Mouse (Mus musculus) midbrain, embryonic 11.5 days (tissue): ENCODE measurements at regions not wholly inside any gene's neighbourhood (a gene's known extent, or its start where the extent isn't known, plus 50 kb on each side); places are given as distances from the start of the nearest gene placed in this dataset.

Experiments used
- ATAC-seq: fragments of 200-750 bp; cut with Nextera tagmentation; 2 replicates; pipeline ENCODE4 v1.8.0; 2017; ENCODE audit warnings: moderate TSS enrichment, moderate library complexity; ENCODE audit not compliant: low FRiP score
- DNase-seq: peaks from one replicate; pipeline ENCODE4 v3.0.0; 2015; ENCODE audit warnings: low spot score; ENCODE audit errors: missing footprints
- H3K27ac ChIP-seq: fragments of 300-500 bp; sonication (generic); 2 replicates; pipeline ENCODE4 v1.5.1; 2014; ENCODE audit warnings: low read depth, low read length
- H3K27me3 ChIP-seq: fragments of 300-500 bp; sonication (generic); 2 replicates; pipeline ENCODE4 v1.6.1; 2014; ENCODE audit warnings: mild to moderate bottlenecking, low read length, moderate library complexity, mixed read lengths; ENCODE audit not compliant: control insufficient read depth, insufficient read depth
- H3K36me3 ChIP-seq: fragments of 300-500 bp; sonication (generic); 2 replicates; pipeline ENCODE4 v1.6.1; 2014; ENCODE audit warnings: mild to moderate bottlenecking, low read length, moderate library complexity, mixed read lengths; ENCODE audit not compliant: control insufficient read depth, insufficient read depth
- H3K4me1 ChIP-seq: fragments of 300-500 bp; sonication (generic); 2 replicates; pipeline ENCODE4 v1.6.1; 2014; ENCODE audit warnings: low read length; ENCODE audit not compliant: control insufficient read depth, insufficient read depth
- H3K4me2 ChIP-seq: fragments of 300-500 bp; sonication (generic); 2 replicates; pipeline ENCODE4 v1.6.1; 2014; ENCODE audit warnings: mild to moderate bottlenecking, moderate library complexity
- H3K4me3 ChIP-seq: fragments of 300-500 bp; sonication (generic); 2 replicates; pipeline ENCODE4 v1.5.1; 2014; ENCODE audit warnings: low read depth, low read length
- H3K9ac ChIP-seq: fragments of 300-500 bp; sonication (generic); 2 replicates; pipeline ENCODE4 v1.6.1; 2014; ENCODE audit warnings: low read length
- H3K9me3 ChIP-seq: fragments of 300-500 bp; sonication (generic); 2 replicates; pipeline ENCODE4 v1.6.1; 2016; ENCODE audit warnings: low read length; ENCODE audit not compliant: control insufficient read depth
- WGBS: fragments of 180-500 bp; shearing (Covaris S2); extraction: QIAGEN DNeasy Blood & Tissue Kit; methylation state at CpG from one replicate; pipeline ENCODE4 v1.1.7; 2014; 5-methylcytosine and 5-hydroxymethylcytosine counted together

GRCm38 (mm10) chr15:61399971-61400370, 477.2 kb upstream of the A1bg start:
- Histone ChIP-seq H3K4me1 (no peaks in the 10 kb centered on the region), H3K9ac (no peak overlapping the region), H3K4me2 (no peak overlapping the region), H3K36me3 (no peaks in the 10 kb centered on the region), H3K4me3 (no peak overlapping the region), H3K9me3 (no peaks in the 10 kb centered on the region), H3K27me3 (no peaks in the 10 kb centered on the region), H3K27ac (no peak overlapping the region)
- WGBS: 83% methylated on average over 2 of the region's 2 CpGs
- DNase-seq: no peak
- ATAC-seq: no peak

GRCm38 (mm10) chr15:61398829-61399228, 476.0 kb upstream of the A1bg start:
- Histone ChIP-seq H3K4me2 (no peak overlapping the region), H3K27ac (no peak overlapping the region), H3K4me1 (no peaks in the 10 kb centered on the region), H3K4me3 (no peak overlapping the region), H3K27me3 (no peaks in the 10 kb centered on the region), H3K9ac (no peak overlapping the region), H3K9me3 (no peaks in the 10 kb centered on the region), H3K36me3 (no peaks in the 10 kb centered on the region)
- 79% methylated on average over 3 of the region's 3 CpGs for WGBS
- ATAC-seq (no peak), DNase-seq (no peak)

- no peaks in the 10 kb centered on the region for H3K36me3 ChIP-seq
- 89% methylated on average over 3 of the region's 3 CpGs for WGBS
- H3K9ac ChIP-seq: no peak overlapping the region
- no peaks in the 10 kb centered on the region for H3K4me1 ChIP-seq
- ATAC-seq (no peak), DNase-seq (no peak)
- H3K27me3 ChIP-seq: no peaks in the 10 kb centered on the region
- no peak overlapping the region for H3K27ac ChIP-seq
- no peak overlapping the region for H3K4me2 ChIP-seq
- H3K4me3 ChIP-seq: no peak overlapping the region
- H3K9me3 ChIP-seq: no peaks in the 10 kb centered on the region
Measured at GRCm38 (mm10) chr15:61397061-61397460, 474.2 kb upstream of the A1bg start.

- Histone ChIP-seq H3K9ac (no peak overlapping the region), H3K4me1 (no peaks in the 10 kb centered on the region), H3K4me3 (no peak overlapping the region), H3K27ac (no peak overlapping the region), H3K36me3 (no peaks in the 10 kb centered on the region), H3K4me2 (no peak overlapping the region), H3K27me3 (no peaks in the 10 kb centered on the region), H3K9me3 (no peaks in the 10 kb centered on the region)
- WGBS: 28% methylated on average over 8 of the region's 8 CpGs
- no peak for DNase-seq
- peak; percentile 88 for ATAC-seq
Measured at GRCm38 (mm10) chr15:61395296-61395826, 472.5 kb upstream of the A1bg start.

GRCm38 (mm10) chr15:61380666-61381065, 457.9 kb upstream of the A1bg start:
- no peak for ATAC-seq
- Histone ChIP-seq H3K4me3 (no peak overlapping the region), H3K9ac (no peak overlapping the region), H3K27me3 (no peaks in the 10 kb centered on the region), H3K4me2 (no peak overlapping the region), H3K27ac (no peak overlapping the region), H3K9me3 (no peaks in the 10 kb centered on the region), H3K36me3 (no peaks in the 10 kb centered on the region), H3K4me1 (no peaks in the 10 kb centered on the region)
- 62% methylated on average over 3 of the region's 3 CpGs for WGBS
- no peak for DNase-seq

GRCm38 (mm10) chr15:61366276-61366675, 443.5 kb upstream of the A1bg start:
- no peaks in the 10 kb centered on the region for H3K4me1 ChIP-seq
- no peak overlapping the region for H3K4me2 ChIP-seq
- no peaks in the 10 kb centered on the region for H3K36me3 ChIP-seq
- 83% methylated on average over 3 of the region's 3 CpGs for WGBS
- ATAC-seq (no peak), DNase-seq (no peak)
- no peak overlapping the region for H3K4me3 ChIP-seq
- no peaks in the 10 kb centered on the region for H3K27me3 ChIP-seq
- H3K27ac ChIP-seq: no peak overlapping the region
- no peaks in the 10 kb centered on the region for H3K9me3 ChIP-seq
- no peak overlapping the region for H3K9ac ChIP-seq

- Histone ChIP-seq H3K27ac (no peak overlapping the region), H3K4me3 (no peak overlapping the region)
- WGBS: 61% methylated on average over 5 of the region's 5 CpGs
Measured at GRCm38 (mm10) chr15:61365511-61365910, 442.7 kb upstream of the A1bg start.

GRCm38 (mm10) chr15:61364461-61364860, 441.6 kb upstream of the A1bg start:
- Histone ChIP-seq H3K4me3 (no peak overlapping the region), H3K4me2 (no peak overlapping the region), H3K27me3 (no peaks in the 10 kb centered on the region), H3K36me3 (no peaks in the 10 kb centered on the region), H3K4me1 (no peaks in the 10 kb centered on the region), H3K9me3 (no peaks in the 10 kb centered on the region), H3K9ac (no peak overlapping the region), H3K27ac (no peak overlapping the region)
- WGBS: 67% methylated on average over 2 of the region's 2 CpGs
- ATAC-seq: no peak
- DNase-seq: no peak

More at GRCm38 (mm10) chr15:61365511-61365910, 442.7 kb upstream of the A1bg start:
- no peaks in the 10 kb centered on the region for H3K27me3 ChIP-seq
- no peak overlapping the region for H3K9ac ChIP-seq
- H3K4me2 ChIP-seq: no peak overlapping the region
- no peaks in the 10 kb centered on the region for H3K4me1 ChIP-seq
- H3K36me3 ChIP-seq: no peaks in the 10 kb centered on the region
- H3K9me3 ChIP-seq: no peaks in the 10 kb centered on the region
- ATAC-seq (no peak), DNase-seq (no peak)

- no peak for ATAC-seq
- WGBS: 81% methylated on average over 3 of the region's 3 CpGs
Measured at GRCm38 (mm10) chr15:61361254-61361653, 438.4 kb upstream of the A1bg start.

GRCm38 (mm10) chr15:61355344-61355743, 432.5 kb upstream of the A1bg start:
- ATAC-seq: no peak
- H3K27me3 ChIP-seq: no peaks in the 10 kb centered on the region
- no peak overlapping the region for H3K27ac ChIP-seq
- H3K36me3 ChIP-seq: no peaks in the 10 kb centered on the region
- H3K9ac ChIP-seq: no peak overlapping the region
- H3K4me1 ChIP-seq: no peaks in the 10 kb centered on the region
- no peak for DNase-seq
- no peaks in the 10 kb centered on the region for H3K9me3 ChIP-seq
- H3K4me3 ChIP-seq: no peak overlapping the region
- no peak overlapping the region for H3K4me2 ChIP-seq

More at GRCm38 (mm10) chr15:61361254-61361653, 438.4 kb upstream of the A1bg start:
- no peaks in the 10 kb centered on the region for H3K4me1 ChIP-seq
- no peaks in the 10 kb centered on the region for H3K27me3 ChIP-seq
- no peaks in the 10 kb centered on the region for H3K36me3 ChIP-seq
- DNase-seq: no peak
- no peak overlapping the region for H3K9ac ChIP-seq
- H3K9me3 ChIP-seq: no peaks in the 10 kb centered on the region
- no peak overlapping the region for H3K4me2 ChIP-seq
- H3K27ac ChIP-seq: no peak overlapping the region
- H3K4me3 ChIP-seq: no peak overlapping the region
